Mouse (Mus musculus): ENCODE measurements around the gene Prpf19. TPM values are rescaled to one million over a fixed set of nuclear protein-coding genes. Genes with fewer than 3 reads are reported as not detected.

The Prpf19 gene
- 37.3 and 41.7 TPM in 2 replicates for polyA plus RNA-seq (2015; fragmentation: Nextera tagmentation; extraction: Ambion mirVana)

- Histone ChIP-seq H3K4me3 (peak within 1 kb of the TSS; percentile 85), H3K9ac (peak within 1 kb of the TSS; percentile 85), H3K4me1 (replicated peaks) (peaks cover 23% of the 10 kb centered on the region), H3K27me3 (no peaks in the 10 kb centered on the region), H3K9me3 (no peaks in the 10 kb centered on the region), H3K27ac (replicated peaks) (peak within 1 kb of the TSS; percentile 92), H3K4me2 (peak within 1 kb of the TSS; percentile 89), H3K36me3 (peaks cover 28% of the 10 kb centered on the region)
- WGBS, result under 1% methylated on average over 43 of the region's 43 CpGs
- ATAC-seq (ENCODE audit: low read depth), result peak; percentile 97
Observed at GRCm38 (mm10) chr19:10895016-10895528, at the start of gene Prpf19. Prpf19 (plus strand) TSS chr19:10895231.

GRCm38 (mm10) chr19:10845454-10845853, 49.6 kb upstream of the Prpf19 start:
- no peaks in the 10 kb centered on the region for H3K36me3 ChIP-seq
- H3K4me3 ChIP-seq, result no peak overlapping the region
- ATAC-seq (ENCODE audit: low read depth), result no peak
- 87% methylated on average over 3 of the region's 3 CpGs for WGBS
- H3K4me1 ChIP-seq (replicated peaks), result peaks cover 24% of the 10 kb centered on the region
- no peak overlapping the region for H3K4me2 ChIP-seq
- no peak overlapping the region for H3K27ac ChIP-seq (replicated peaks)
- no peak overlapping the region for H3K9ac ChIP-seq
- no peaks in the 10 kb centered on the region for H3K27me3 ChIP-seq
- H3K9me3 ChIP-seq, result no peaks in the 10 kb centered on the region

GRCm38 (mm10) chr19:10846150-10846549, 48.9 kb upstream of the Prpf19 start:
- Histone ChIP-seq H3K4me3 (no peak overlapping the region), H3K9ac (no peak overlapping the region), H3K27me3 (no peaks in the 10 kb centered on the region), H3K9me3 (no peaks in the 10 kb centered on the region), H3K4me2 (no peak overlapping the region), H3K4me1 (replicated peaks) (peaks cover 24% of the 10 kb centered on the region), H3K27ac (replicated peaks) (no peak overlapping the region), H3K36me3 (no peaks in the 10 kb centered on the region)
- no peak for ATAC-seq (ENCODE audit: low read depth)
- 52% methylated on average over 7 of the region's 7 CpGs for WGBS

- peaks cover 24% of the 10 kb centered on the region for H3K4me1 ChIP-seq (replicated peaks)
- H3K36me3 ChIP-seq, result no peaks in the 10 kb centered on the region
- H3K9me3 ChIP-seq, result no peaks in the 10 kb centered on the region
- no peak overlapping the region for H3K27ac ChIP-seq (replicated peaks)
- H3K4me2 ChIP-seq, result no peak overlapping the region
- no peak overlapping the region for H3K9ac ChIP-seq
- ATAC-seq (ENCODE audit: low read depth), result no peak
- H3K27me3 ChIP-seq, result no peaks in the 10 kb centered on the region
- H3K4me3 ChIP-seq, result no peak overlapping the region
- 40% methylated on average over 3 of the region's 3 CpGs for WGBS
Observed at GRCm38 (mm10) chr19:10847311-10848087, 47.5 kb upstream of the Prpf19 start.

GRCm38 (mm10) chr19:10855422-10855821, 39.6 kb upstream of the Prpf19 start:
- H3K9me3 ChIP-seq, result no peaks in the 10 kb centered on the region
- no peaks in the 10 kb centered on the region for H3K27me3 ChIP-seq
- no peak overlapping the region for H3K4me3 ChIP-seq
- H3K4me2 ChIP-seq, result no peak overlapping the region
- H3K36me3 ChIP-seq, result peaks cover 47% of the 10 kb centered on the region
- no peaks in the 10 kb centered on the region for H3K4me1 ChIP-seq (replicated peaks)
- 91% methylated on average over 3 of the region's 3 CpGs for WGBS
- ATAC-seq (ENCODE audit: low read depth), result no peak
- no peak overlapping the region for H3K27ac ChIP-seq (replicated peaks)
- H3K9ac ChIP-seq, result no peak overlapping the region

- WGBS, result 53% methylated on average over 2 of the region's 2 CpGs
- Histone ChIP-seq H3K36me3 (peaks cover 58% of the 10 kb centered on the region), H3K27me3 (no peaks in the 10 kb centered on the region), H3K9ac (no peak overlapping the region), H3K27ac (replicated peaks) (no peak overlapping the region), H3K4me1 (replicated peaks) (no peaks in the 10 kb centered on the region), H3K9me3 (no peaks in the 10 kb centered on the region), H3K4me2 (no peak overlapping the region), H3K4me3 (no peak overlapping the region)
- no peak for ATAC-seq (ENCODE audit: low read depth)
Observed at GRCm38 (mm10) chr19:10856520-10856919, 38.5 kb upstream of the Prpf19 start.

GRCm38 (mm10) chr19:10860072-10860497, 34.9 kb upstream of the Prpf19 start:
- Histone ChIP-seq H3K4me2 (no peak overlapping the region), H3K4me3 (no peak overlapping the region), H3K9me3 (no peaks in the 10 kb centered on the region), H3K27ac (replicated peaks) (no peak overlapping the region), H3K27me3 (no peaks in the 10 kb centered on the region), H3K36me3 (peaks cover 94% of the 10 kb centered on the region), H3K4me1 (replicated peaks) (no peaks in the 10 kb centered on the region), H3K9ac (no peak overlapping the region)
- ATAC-seq (ENCODE audit: low read depth), result no peak; the same call in 1 of the 2 replicates
- WGBS, result 49% methylated on average over 22 of the region's 22 CpGs

GRCm38 (mm10) chr19:10866351-10866750, 28.7 kb upstream of the Prpf19 start:
- H3K4me1 ChIP-seq (replicated peaks), result peaks cover 34% of the 10 kb centered on the region
- H3K4me2 ChIP-seq, result no peak overlapping the region
- 88% methylated on average over 13 of the region's 13 CpGs for WGBS
- H3K4me3 ChIP-seq, result no peak overlapping the region
- H3K27me3 ChIP-seq, result no peaks in the 10 kb centered on the region
- no peaks in the 10 kb centered on the region for H3K9me3 ChIP-seq
- H3K27ac ChIP-seq (replicated peaks), result no peak overlapping the region
- H3K9ac ChIP-seq, result no peak overlapping the region
- H3K36me3 ChIP-seq, result peaks cover 63% of the 10 kb centered on the region
- no peak for ATAC-seq (ENCODE audit: low read depth)

GRCm38 (mm10) chr19:10867946-10868622, 26.9 kb upstream of the Prpf19 start:
- no peak for ATAC-seq (ENCODE audit: low read depth)
- Histone ChIP-seq H3K9ac (peak overlapping the region; percentile 96), H3K9me3 (no peaks in the 10 kb centered on the region), H3K27me3 (no peaks in the 10 kb centered on the region), H3K4me3 (peak overlapping the region; percentile 88), H3K36me3 (peaks cover 63% of the 10 kb centered on the region), H3K27ac (replicated peaks) (peak overlapping the region; percentile 33; the same call in 1 of the 2 replicates), H3K4me1 (replicated peaks) (peaks cover 34% of the 10 kb centered on the region), H3K4me2 (peak overlapping the region; percentile 90)
- 34% methylated on average over 5 of the region's 5 CpGs for whole genome bisulfite sequencing

- no peaks in the 10 kb centered on the region for H3K27me3 ChIP-seq
- peak overlapping the region; percentile 96 for H3K9ac ChIP-seq
- peaks cover 63% of the 10 kb centered on the region for H3K36me3 ChIP-seq
- H3K9me3 ChIP-seq, result no peaks in the 10 kb centered on the region
- peak overlapping the region; percentile 95 for H3K27ac ChIP-seq (replicated peaks)
- peaks cover 34% of the 10 kb centered on the region for H3K4me1 ChIP-seq (replicated peaks)
- WGBS, result under 1% methylated on average over 17 of the region's 17 CpGs
- H3K4me2 ChIP-seq, result peak overlapping the region; percentile 90
- peak; percentile 49 for ATAC-seq (ENCODE audit: low read depth)
- H3K4me3 ChIP-seq, result peak overlapping the region; percentile 88
Observed at GRCm38 (mm10) chr19:10868623-10869141, 26.3 kb upstream of the Prpf19 start.

GRCm38 (mm10) chr19:10869241-10869885, 25.7 kb upstream of the Prpf19 start:
- peak; percentile 95 for ATAC-seq (ENCODE audit: low read depth)
- Histone ChIP-seq H3K4me3 (peak overlapping the region; percentile 88), H3K4me1 (replicated peaks) (peaks cover 34% of the 10 kb centered on the region), H3K4me2 (peak overlapping the region; percentile 90), H3K9me3 (no peaks in the 10 kb centered on the region), H3K9ac (peak overlapping the region; percentile 96), H3K27ac (replicated peaks) (peak overlapping the region; percentile 95), H3K36me3 (peaks cover 63% of the 10 kb centered on the region), H3K27me3 (no peaks in the 10 kb centered on the region)
- WGBS, result 0% methylated on average over 40 of the region's 43 CpGs
